Mouse (Mus musculus) stomach, embryonic 15.5 days (tissue): Measurements from ENCODE around the gene Atp1a3. TPM values are rescaled to one million over a fixed set of nuclear protein-coding genes. Genes with fewer than 3 reads are reported as not detected.
"Not testable (repeated sequence)": the region's sequence is repeated elsewhere in the genome, so short reads cannot be mapped to it uniquely, and the experiment has no call there.

Experiments
- ATAC-seq: fragments of 200-750 bp; cut with Nextera tagmentation; 2 replicates; pipeline ENCODE4 v1.8.0; 2017; ENCODE audit warnings: low read depth, moderate number of reproducible peaks, moderate TSS enrichment; ENCODE audit not compliant: insufficient read depth, low FRiP score
- H3K27ac ChIP-seq: fragments of 300-500 bp; sonication (generic); 2 replicates; pipeline ENCODE4 v1.5.1; 2015; ENCODE audit warnings: mild to moderate bottlenecking, inconsistent platforms
- H3K27me3 ChIP-seq: fragments of 300-500 bp; sonication (generic); replicated peaks from 2 replicates; pipeline ENCODE4 v1.6.1; 2015; ENCODE audit warnings: inconsistent platforms
- H3K36me3 ChIP-seq: fragments of 300-500 bp; sonication (generic); 2 replicates; pipeline ENCODE4 v1.6.1; 2015; ENCODE audit warnings: inconsistent platforms
- H3K4me1 ChIP-seq: fragments of 300-500 bp; sonication (generic); 2 replicates; pipeline ENCODE4 v1.6.1; 2015; ENCODE audit warnings: inconsistent platforms
- H3K4me2 ChIP-seq: fragments of 300-500 bp; sonication (generic); 2 replicates; pipeline ENCODE4 v1.6.1; 2015; ENCODE audit warnings: mild to moderate bottlenecking, inconsistent platforms
- H3K4me3 ChIP-seq: fragments of 300-500 bp; sonication (generic); replicated peaks from 2 replicates; pipeline ENCODE4 v1.5.1; 2015; ENCODE audit warnings: inconsistent platforms
- H3K9ac ChIP-seq: fragments of 300-500 bp; sonication (generic); 2 replicates; pipeline ENCODE4 v1.6.1; 2015; ENCODE audit warnings: inconsistent platforms
- H3K9me3 ChIP-seq: fragments of 300-500 bp; sonication (generic); 2 replicates; pipeline ENCODE4 v1.6.1; 2016; ENCODE audit warnings: inconsistent platforms
- WGBS: fragments of 180-500 bp; shearing (Covaris S2); methylation state at CpG from one replicate; pipeline ENCODE4 v1.1.7; 2015; 5-methylcytosine and 5-hydroxymethylcytosine counted together
- polyA plus RNA-seq: library from polyadenylated mRNA; unstranded; fragments of >200 nt; fragmentation: Nextera tagmentation; extraction: Ambion mirVana; gene quantifications from 2 replicates; pipeline ENCODE4 v1.2.1, GENCODE M21; 2015

Atp1a3 gene
- 3.6 and 4.3 TPM in 2 replicates for polyA plus RNA-seq

- Histone ChIP-seq H3K27ac (no peak within 1 kb of the TSS), H3K4me2 (peak within 1 kb of the TSS; percentile 62), H3K4me1 (peaks cover 9% of the 10 kb centered on the region), H3K9me3 (no peaks in the 10 kb centered on the region), H3K4me3 (peak within 1 kb of the TSS; percentile 39), H3K27me3 (peaks cover 66% of the 10 kb centered on the region), H3K36me3 (no peaks in the 10 kb centered on the region), H3K9ac (no peak within 1 kb of the TSS)
- ATAC-seq = peak; percentile 25; the same call in 1 of the 2 replicates
- 1% methylated on average over 51 of the region's 54 CpGs for WGBS
Observed at GRCm38 (mm10) chr7:25005421-25006065, at the start of gene Atp1a3. Gene Atp1a3 (minus strand): TSS chr7:25005958.

GRCm38 (mm10) chr7:25052587-25052986, 46.8 kb upstream of the Atp1a3 start:
- H3K27me3 ChIP-seq = no peaks in the 10 kb centered on the region
- no peak for ATAC-seq
- H3K4me3 ChIP-seq = no peak overlapping the region
- WGBS = 67% methylated on average over 3 of the region's 3 CpGs
- H3K4me2 ChIP-seq = no peak overlapping the region
- no peaks in the 10 kb centered on the region for H3K9me3 ChIP-seq
- H3K9ac ChIP-seq = no peak overlapping the region
- no peak overlapping the region for H3K27ac ChIP-seq
- H3K36me3 ChIP-seq = peaks cover 13% of the 10 kb centered on the region
- no peaks in the 10 kb centered on the region for H3K4me1 ChIP-seq

GRCm38 (mm10) chr7:25049295-25049930, 43.7 kb upstream of the Atp1a3 start:
- Histone ChIP-seq H3K9me3 (no peaks in the 10 kb centered on the region), H3K36me3 (peaks cover 22% of the 10 kb centered on the region), H3K27me3 (no peaks in the 10 kb centered on the region), H3K4me3 (no peak overlapping the region), H3K9ac (no peak overlapping the region), H3K27ac (no peak overlapping the region), H3K4me2 (no peak overlapping the region), H3K4me1 (no peaks in the 10 kb centered on the region)
- WGBS = 79% methylated on average over 16 of the region's 16 CpGs
- ATAC-seq = no peak

GRCm38 (mm10) chr7:25047363-25047762, 41.6 kb upstream of the Atp1a3 start:
- no peaks in the 10 kb centered on the region for H3K27me3 ChIP-seq
- no peaks in the 10 kb centered on the region for H3K9me3 ChIP-seq
- no peak overlapping the region for H3K27ac ChIP-seq
- no peak overlapping the region for H3K9ac ChIP-seq
- no peak overlapping the region for H3K4me3 ChIP-seq
- 91% methylated on average over 8 of the region's 8 CpGs for WGBS
- no peak overlapping the region for H3K4me2 ChIP-seq
- no peak for ATAC-seq
- H3K4me1 ChIP-seq = no peaks in the 10 kb centered on the region
- peaks cover 30% of the 10 kb centered on the region for H3K36me3 ChIP-seq

GRCm38 (mm10) chr7:25044599-25044998, 38.8 kb upstream of the Atp1a3 start:
- not testable (repeated sequence) for H3K4me3 ChIP-seq, H3K27ac ChIP-seq, H3K9me3 ChIP-seq, H3K9ac ChIP-seq, H3K27me3 ChIP-seq, ATAC-seq, H3K4me2 ChIP-seq, H3K4me1 ChIP-seq
- H3K36me3 ChIP-seq = peaks cover 30% of the 10 kb centered on the region
- 91% methylated on average over 7 of the region's 7 CpGs for WGBS

GRCm38 (mm10) chr7:25041921-25042320, 36.2 kb upstream of the Atp1a3 start:
- no peaks in the 10 kb centered on the region for H3K27me3 ChIP-seq
- no peaks in the 10 kb centered on the region for H3K9me3 ChIP-seq
- H3K4me2 ChIP-seq = no peak overlapping the region
- no peak for ATAC-seq
- no peak overlapping the region for H3K9ac ChIP-seq
- H3K36me3 ChIP-seq = peaks cover 28% of the 10 kb centered on the region
- no peaks in the 10 kb centered on the region for H3K4me1 ChIP-seq
- no peak overlapping the region for H3K27ac ChIP-seq
- WGBS = 88% methylated on average over 12 of the region's 12 CpGs
- no peak overlapping the region for H3K4me3 ChIP-seq

- no peak for ATAC-seq
- H3K9me3 ChIP-seq = no peaks in the 10 kb centered on the region
- no peak overlapping the region for H3K4me3 ChIP-seq
- peaks cover 10% of the 10 kb centered on the region for H3K36me3 ChIP-seq
- 58% methylated on average over 7 of the region's 7 CpGs for WGBS
- no peak overlapping the region for H3K4me2 ChIP-seq
- H3K27ac ChIP-seq = no peak overlapping the region
- H3K9ac ChIP-seq = no peak overlapping the region
- no peaks in the 10 kb centered on the region for H3K27me3 ChIP-seq
- H3K4me1 ChIP-seq = no peaks in the 10 kb centered on the region
Observed at GRCm38 (mm10) chr7:25035916-25036315, 30.2 kb upstream of the Atp1a3 start.

- Histone ChIP-seq H3K4me1 (no peaks in the 10 kb centered on the region), H3K4me2 (no peak overlapping the region), H3K4me3 (no peak overlapping the region), H3K27ac (no peak overlapping the region), H3K36me3 (peaks cover 10% of the 10 kb centered on the region), H3K27me3 (no peaks in the 10 kb centered on the region), H3K9me3 (no peaks in the 10 kb centered on the region), H3K9ac (no peak overlapping the region)
- WGBS = 94% methylated on average over 4 of the region's 4 CpGs
- no peak for ATAC-seq
Observed at GRCm38 (mm10) chr7:25034796-25035195, 29.0 kb upstream of the Atp1a3 start.

- H3K4me3 ChIP-seq = no peak overlapping the region
- WGBS = 77% methylated on average over 3 of the region's 3 CpGs
- H3K4me2 ChIP-seq = no peak overlapping the region
- H3K9me3 ChIP-seq = no peaks in the 10 kb centered on the region
- H3K9ac ChIP-seq = no peak overlapping the region
- peaks cover 16% of the 10 kb centered on the region for H3K36me3 ChIP-seq
- no peaks in the 10 kb centered on the region for H3K27me3 ChIP-seq
- no peaks in the 10 kb centered on the region for H3K4me1 ChIP-seq
- ATAC-seq = no peak
- H3K27ac ChIP-seq = no peak overlapping the region
Observed at GRCm38 (mm10) chr7:25031528-25031927, 25.8 kb upstream of the Atp1a3 start.

GRCm38 (mm10) chr7:25030032-25030753, 24.4 kb upstream of the Atp1a3 start:
- Histone ChIP-seq H3K9ac (no peak overlapping the region), H3K27ac (no peak overlapping the region), H3K4me1 (no peaks in the 10 kb centered on the region), H3K36me3 (peaks cover 13% of the 10 kb centered on the region), H3K9me3 (no peaks in the 10 kb centered on the region), H3K4me3 (no peak overlapping the region), H3K27me3 (no peaks in the 10 kb centered on the region), H3K4me2 (no peak overlapping the region)
- WGBS = 37% methylated on average over 5 of the region's 5 CpGs
- ATAC-seq = no peak

GRCm38 (mm10) chr7:25026452-25026851, 20.7 kb upstream of the Atp1a3 start:
- Histone ChIP-seq H3K27ac (no peak overlapping the region), H3K36me3 (peaks cover 6% of the 10 kb centered on the region), H3K9me3 (no peaks in the 10 kb centered on the region), H3K9ac (no peak overlapping the region), H3K27me3 (no peaks in the 10 kb centered on the region), H3K4me2 (no peak overlapping the region), H3K4me1 (no peaks in the 10 kb centered on the region), H3K4me3 (no peak overlapping the region)
- ATAC-seq = no peak
- 61% methylated on average over 7 of the region's 7 CpGs for WGBS

GRCm38 (mm10) chr7:25025855-25026439, 20.2 kb upstream of the Atp1a3 start:
- no peaks in the 10 kb centered on the region for H3K4me1 ChIP-seq
- H3K4me2 ChIP-seq = no peak overlapping the region
- no peaks in the 10 kb centered on the region for H3K9me3 ChIP-seq
- no peaks in the 10 kb centered on the region for H3K27me3 ChIP-seq
- peaks cover 9% of the 10 kb centered on the region for H3K36me3 ChIP-seq
- H3K27ac ChIP-seq = no peak overlapping the region
- H3K4me3 ChIP-seq = no peak overlapping the region
- 61% methylated on average over 10 of the region's 10 CpGs for WGBS
- ATAC-seq = no peak
- H3K9ac ChIP-seq = no peak overlapping the region
